Mouse (Mus musculus): ENCODE measurements around the gene Rhox9. TPM values are rescaled to one million over a fixed set of nuclear protein-coding genes. Genes with fewer than 3 reads are reported as not detected.
A peak's percentile ranks its signal among the peaks of the same experiment; 100 is the strongest.
"Not testable (repeated sequence)": the region's sequence is repeated elsewhere in the genome, so short reads cannot be mapped to it uniquely, and the experiment has no call there.

Gene Rhox9
- polyA plus RNA-seq (2015; fragmentation: Nextera tagmentation; extraction: Ambion mirVana), result not detected in 2 replicates

DNA sequence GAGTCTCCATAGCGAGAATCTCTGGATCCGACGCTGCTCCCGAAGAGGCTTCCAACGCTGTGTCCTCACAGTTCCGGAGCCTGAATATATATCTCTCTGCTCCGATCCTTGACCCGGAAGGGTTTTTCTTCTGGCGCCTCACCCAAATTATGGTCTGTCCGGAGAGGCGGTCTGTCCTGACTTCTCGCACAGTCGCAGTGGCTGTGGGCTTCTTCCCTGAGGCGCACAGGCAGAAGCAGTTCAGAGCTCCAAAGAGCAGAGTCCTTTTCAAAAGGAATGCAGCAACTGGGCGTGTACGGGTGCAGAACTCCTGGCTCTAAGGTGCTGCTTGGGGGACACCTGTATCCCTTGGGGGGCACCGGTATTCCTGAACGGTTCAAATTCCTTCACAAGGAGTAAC is at the start of gene Rhox9:
Rhox9 (minus strand) TSS at position 101 of the 400 bp plus-strand sequence.
- not testable (repeated sequence) for H3K4me3 ChIP-seq (ENCODE audit: low read depth, low read length); H3K4me2 ChIP-seq (replicated peaks; ENCODE audit: low read depth)

DNA sequence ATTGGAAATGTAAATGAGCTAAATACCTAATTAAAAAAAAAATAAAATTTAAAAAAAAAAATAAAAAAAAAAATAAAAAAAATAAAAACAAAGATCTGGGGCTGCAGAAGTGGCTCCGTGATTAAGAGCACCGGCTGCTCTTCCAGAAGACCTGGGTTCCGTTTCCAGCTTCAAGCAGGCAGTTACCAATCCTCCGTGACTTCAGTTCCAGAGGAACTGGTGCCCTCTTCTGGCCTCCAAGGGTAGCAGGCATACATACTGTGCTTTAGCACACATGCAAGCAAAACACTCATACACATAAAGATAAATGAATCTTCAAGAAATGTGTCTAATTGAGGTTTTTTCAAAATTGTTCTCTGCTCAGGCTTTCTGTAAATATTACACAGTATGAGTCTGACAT is 14.7 kb upstream of the Rhox9 start:
- WGBS, result 68% methylated on average over 4 of the region's 4 CpGs
- no peak overlapping the region for H3K27ac ChIP-seq (ENCODE audit: low read depth, low read length)
- H3K36me3 ChIP-seq (ENCODE audit: control insufficient read depth, insufficient read depth), result no peaks in the 10 kb centered on the region
- peak; percentile 15; the same call in 1 of the 2 replicates for TF ChIP-seq CTCF (IDR thresholded peaks at IDR 0.05; ENCODE audit: low read depth)
- ATAC-seq, result no peak
- no peak overlapping the region for H3K9ac ChIP-seq (ENCODE audit: low read depth, low read length)
- H3K4me2 ChIP-seq (replicated peaks; ENCODE audit: low read depth), result no peak overlapping the region
- H3K27me3 ChIP-seq (replicated peaks; ENCODE audit: control insufficient read depth, insufficient read depth, low read length), result no peaks in the 10 kb centered on the region
- no peaks in the 10 kb centered on the region for H3K9me3 ChIP-seq (ENCODE audit: control insufficient read depth)
- no peak overlapping the region for H3K4me3 ChIP-seq (ENCODE audit: low read depth, low read length)
- no peaks in the 10 kb centered on the region for H3K4me1 ChIP-seq (replicated peaks; ENCODE audit: control insufficient read depth, insufficient read depth, low read length)

More for the DNA sequence above, at the start of gene Rhox9:
- not testable (repeated sequence) for H3K9ac ChIP-seq (ENCODE audit: low read depth, low read length); H3K27ac ChIP-seq (ENCODE audit: low read depth, low read length); H3K9me3 ChIP-seq (ENCODE audit: control insufficient read depth); H3K4me1 ChIP-seq (replicated peaks; ENCODE audit: control insufficient read depth, insufficient read depth, low read length); ATAC-seq; H3K27me3 ChIP-seq (replicated peaks; ENCODE audit: control insufficient read depth, insufficient read depth, low read length); H3K36me3 ChIP-seq (ENCODE audit: control insufficient read depth, insufficient read depth)
- WGBS, result 90% methylated on average over 10 of the region's 18 CpGs

DNA sequence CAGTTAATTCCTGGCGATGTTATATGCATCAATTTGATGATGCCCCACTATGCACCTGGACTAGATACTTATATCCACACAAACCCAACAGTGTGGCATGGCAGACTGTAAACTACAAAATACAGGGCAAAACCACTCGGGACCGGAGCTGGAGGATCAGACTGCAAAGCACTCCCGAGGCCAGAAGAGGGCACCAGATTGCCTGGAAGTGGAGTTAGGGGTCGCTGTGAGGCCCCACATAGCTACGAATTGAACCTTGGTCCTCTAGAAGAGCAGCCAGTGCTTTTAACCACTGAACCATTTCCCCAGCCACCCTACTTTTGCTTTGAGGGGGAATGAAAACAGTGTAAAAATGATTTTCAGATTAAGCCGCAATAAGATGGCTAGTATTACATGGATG is 7.0 kb upstream of the Rhox9 start:
- no peak for ATAC-seq
- no peaks in the 10 kb centered on the region for H3K27me3 ChIP-seq (replicated peaks; ENCODE audit: control insufficient read depth, insufficient read depth, low read length)
- peak; percentile 25; the same call in 1 of the 2 replicates for TF ChIP-seq CTCF (IDR thresholded peaks at IDR 0.05; ENCODE audit: low read depth)
- no peak overlapping the region for H3K27ac ChIP-seq (ENCODE audit: low read depth, low read length)
- no peaks in the 10 kb centered on the region for H3K4me1 ChIP-seq (replicated peaks; ENCODE audit: control insufficient read depth, insufficient read depth, low read length)
- no peaks in the 10 kb centered on the region for H3K36me3 ChIP-seq (ENCODE audit: control insufficient read depth, insufficient read depth)
- H3K4me2 ChIP-seq (replicated peaks; ENCODE audit: low read depth), result no peak overlapping the region
- WGBS, result 55% methylated on average over 7 of the region's 7 CpGs
- no peak overlapping the region for H3K9ac ChIP-seq (ENCODE audit: low read depth, low read length)
- H3K9me3 ChIP-seq (ENCODE audit: control insufficient read depth), result no peaks in the 10 kb centered on the region
- H3K4me3 ChIP-seq (ENCODE audit: low read depth, low read length), result no peak overlapping the region

DNA sequence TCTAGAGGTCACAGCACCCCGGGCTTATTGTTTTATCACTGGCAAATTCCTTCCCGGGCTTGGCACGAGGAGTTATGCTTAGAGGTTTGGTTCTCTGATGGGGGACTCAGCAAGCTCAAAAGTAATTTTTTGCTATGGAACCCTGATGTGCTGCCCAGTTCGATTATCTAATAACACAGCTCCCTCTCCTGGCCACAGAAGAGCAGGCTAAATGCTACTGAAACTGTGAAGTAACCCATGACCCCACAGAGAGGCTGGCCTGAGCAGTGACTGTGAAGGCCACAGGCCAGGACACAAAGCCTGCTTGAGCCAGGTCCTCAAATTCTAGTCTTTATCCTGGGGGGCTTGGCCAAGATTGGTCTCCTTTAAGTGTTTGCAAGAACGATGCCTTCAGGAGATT is 2.2 kb upstream of the Rhox9 start:
- WGBS, result 51% methylated on average over 5 of the region's 5 CpGs
- Histone ChIP-seq H3K4me3 (ENCODE audit: low read depth, low read length) (no peak overlapping the region), H3K36me3 (ENCODE audit: control insufficient read depth, insufficient read depth) (no peaks in the 10 kb centered on the region), H3K4me2 (replicated peaks; ENCODE audit: low read depth) (no peak overlapping the region), H3K27me3 (replicated peaks; ENCODE audit: control insufficient read depth, insufficient read depth, low read length) (no peaks in the 10 kb centered on the region), H3K4me1 (replicated peaks; ENCODE audit: control insufficient read depth, insufficient read depth, low read length) (no peaks in the 10 kb centered on the region), H3K9me3 (ENCODE audit: control insufficient read depth) (no peaks in the 10 kb centered on the region), H3K27ac (ENCODE audit: low read depth, low read length) (no peak overlapping the region), H3K9ac (ENCODE audit: low read depth, low read length) (no peak overlapping the region)
- peak; percentile 34; the same call in 1 of the 2 replicates for TF ChIP-seq CTCF (IDR thresholded peaks at IDR 0.05; ENCODE audit: low read depth)
- ATAC-seq, result no peak

DNA sequence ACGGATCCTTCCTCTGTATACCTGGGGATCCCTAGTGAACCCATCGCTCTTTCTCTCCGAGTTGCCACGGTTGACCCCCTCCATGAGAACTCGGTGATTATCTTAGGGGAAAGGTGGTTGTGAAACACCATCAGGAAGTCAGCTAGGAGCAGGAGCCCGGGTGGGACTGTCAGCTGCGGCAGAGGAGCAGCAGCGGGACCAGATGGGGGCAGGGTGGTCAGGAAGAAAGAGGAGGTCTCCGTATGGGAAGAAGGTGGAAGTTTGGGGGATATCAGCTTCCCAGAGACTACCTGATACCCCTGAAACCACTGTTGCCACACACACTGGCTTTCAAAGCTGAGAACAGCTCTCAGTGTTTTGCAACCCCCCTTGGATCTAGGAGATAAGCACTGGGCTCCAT is 4.4 kb downstream of the Rhox9 start, which contains the start of gene Rhox7b:
Rhox7b (minus strand) TSS at position 101 of the 400 bp plus-strand sequence.
- H3K9ac ChIP-seq (ENCODE audit: low read depth, low read length); H3K9me3 ChIP-seq (ENCODE audit: control insufficient read depth); H3K4me2 ChIP-seq (replicated peaks; ENCODE audit: low read depth); H3K27ac ChIP-seq (ENCODE audit: low read depth, low read length); H3K4me3 ChIP-seq (ENCODE audit: low read depth, low read length); H3K36me3 ChIP-seq (ENCODE audit: control insufficient read depth, insufficient read depth); ATAC-seq; H3K4me1 ChIP-seq (replicated peaks; ENCODE audit: control insufficient read depth, insufficient read depth, low read length); H3K27me3 ChIP-seq (replicated peaks; ENCODE audit: control insufficient read depth, insufficient read depth, low read length): not testable (repeated sequence)
- 79% methylated on average over 8 of the region's 9 CpGs for WGBS

DNA sequence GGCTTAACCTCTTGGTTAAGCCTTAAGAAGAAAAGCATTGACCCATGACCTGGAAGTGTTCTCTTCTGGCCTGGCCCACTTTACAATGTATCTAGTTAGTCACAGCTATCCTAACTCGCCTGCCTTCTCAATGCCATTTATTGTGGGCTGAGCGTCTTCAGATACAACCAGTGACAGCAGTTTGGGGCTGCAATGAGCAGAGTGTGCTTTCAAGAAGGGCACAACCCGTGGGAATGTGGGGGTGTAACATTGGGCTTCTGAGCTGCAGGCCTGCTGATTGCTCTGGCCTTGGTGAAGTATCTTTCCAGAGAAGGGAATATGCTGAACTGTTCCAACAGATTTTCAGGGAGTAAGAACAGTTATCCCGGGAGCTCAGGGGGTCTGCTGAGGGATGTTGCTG is 22.7 kb downstream of the Rhox9 start, which contains the start of gene Rhox8:
Rhox8 (minus strand) TSS at position 101 of the 400 bp plus-strand sequence.
- WGBS, result 71% methylated on average over 4 of the region's 4 CpGs
- no peak within 1 kb of the TSS for H3K4me2 ChIP-seq (replicated peaks; ENCODE audit: low read depth)
- no peak for TF ChIP-seq CTCF (IDR thresholded peaks at IDR 0.05; ENCODE audit: low read depth)
- H3K36me3 ChIP-seq (ENCODE audit: control insufficient read depth, insufficient read depth), result no peaks in the 10 kb centered on the region
- H3K9ac ChIP-seq (ENCODE audit: low read depth, low read length), result no peak within 1 kb of the TSS
- ATAC-seq, result no peak
- no peaks in the 10 kb centered on the region for H3K9me3 ChIP-seq (ENCODE audit: control insufficient read depth)
- H3K4me1 ChIP-seq (replicated peaks; ENCODE audit: control insufficient read depth, insufficient read depth, low read length), result no peaks in the 10 kb centered on the region
- H3K27me3 ChIP-seq (replicated peaks; ENCODE audit: control insufficient read depth, insufficient read depth, low read length), result no peaks in the 10 kb centered on the region
- no peak within 1 kb of the TSS for H3K4me3 ChIP-seq (ENCODE audit: low read depth, low read length)
- no peak within 1 kb of the TSS for H3K27ac ChIP-seq (ENCODE audit: low read depth, low read length)

DNA sequence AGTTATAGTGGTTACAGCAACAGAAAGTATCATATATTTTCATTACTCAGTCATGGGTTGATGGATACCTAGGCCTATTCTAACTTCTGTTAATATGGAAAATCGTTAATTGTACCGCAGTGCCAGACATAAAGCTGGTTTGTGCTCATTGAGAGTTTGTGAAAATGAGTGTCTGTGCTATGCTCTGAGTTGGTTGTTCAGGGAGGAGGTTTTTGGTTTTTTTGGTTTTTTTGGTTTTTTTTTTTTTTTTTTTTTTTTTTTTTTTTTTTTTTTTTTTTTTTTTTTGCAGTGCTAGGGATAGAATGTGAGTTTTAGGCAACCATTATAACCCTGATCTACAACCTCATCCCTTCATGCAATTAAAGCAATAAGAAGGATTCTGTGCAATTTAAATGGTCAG is 29.9 kb downstream of the Rhox9 start:
- Histone ChIP-seq H3K4me3 (ENCODE audit: low read depth, low read length) (no peak overlapping the region), H3K27ac (ENCODE audit: low read depth, low read length) (no peak overlapping the region), H3K36me3 (ENCODE audit: control insufficient read depth, insufficient read depth) (no peaks in the 10 kb centered on the region), H3K4me2 (replicated peaks; ENCODE audit: low read depth) (no peak overlapping the region), H3K9me3 (ENCODE audit: control insufficient read depth) (no peaks in the 10 kb centered on the region), H3K27me3 (replicated peaks; ENCODE audit: control insufficient read depth, insufficient read depth, low read length) (no peaks in the 10 kb centered on the region), H3K9ac (ENCODE audit: low read depth, low read length) (no peak overlapping the region), H3K4me1 (replicated peaks; ENCODE audit: control insufficient read depth, insufficient read depth, low read length) (no peaks in the 10 kb centered on the region)
- 98% methylated on average over 2 of the region's 2 CpGs for WGBS
- ATAC-seq, result no peak
- no peak for TF ChIP-seq CTCF (IDR thresholded peaks at IDR 0.05; ENCODE audit: low read depth)

Other genes starting within 250 kb of the Rhox9 start
- not detected in 2 replicates for gene Rhox3h, start 233.0 kb downstream of the Rhox9 start, polyA plus RNA-seq (2015; fragmentation: Nextera tagmentation; extraction: Ambion mirVana)
- not detected in 2 replicates for gene Rhox2h, start 228.5 kb downstream of the Rhox9 start, polyA plus RNA-seq (2015; fragmentation: Nextera tagmentation; extraction: Ambion mirVana)
- 0.51 and 0.85 TPM in 2 replicates for gene Rhox5, start 96.9 kb downstream of the Rhox9 start, polyA plus RNA-seq (2015; fragmentation: Nextera tagmentation; extraction: Ambion mirVana)
- not detected in 2 replicates for gene Rhox6, start 74.9 kb downstream of the Rhox9 start, polyA plus RNA-seq (2015; fragmentation: Nextera tagmentation; extraction: Ambion mirVana)
- not detected in 2 replicates for gene Rhox7a, start 70.1 kb downstream of the Rhox9 start, polyA plus RNA-seq (2015; fragmentation: Nextera tagmentation; extraction: Ambion mirVana)
- not detected in 2 replicates for gene Rhox8, start 22.8 kb downstream of the Rhox9 start, polyA plus RNA-seq (2015; fragmentation: Nextera tagmentation; extraction: Ambion mirVana)
- not detected in 2 replicates for gene Rhox7b, start 4.5 kb downstream of the Rhox9 start, polyA plus RNA-seq (2015; fragmentation: Nextera tagmentation; extraction: Ambion mirVana)
- not detected in 2 replicates for gene Btg1-ps1, start 117.0 kb upstream of the Rhox9 start, polyA plus RNA-seq (2015; fragmentation: Nextera tagmentation; extraction: Ambion mirVana)
- not detected in 2 replicates for gene Btg1-ps2, start 141.3 kb upstream of the Rhox9 start, polyA plus RNA-seq (2015; fragmentation: Nextera tagmentation; extraction: Ambion mirVana)
- not detected in 2 replicates for gene Rhox10, start 164.7 kb upstream of the Rhox9 start, polyA plus RNA-seq (2015; fragmentation: Nextera tagmentation; extraction: Ambion mirVana)
- gene Rhox11, start 183.4 kb upstream of the Rhox9 start, polyA plus RNA-seq (2015; fragmentation: Nextera tagmentation; extraction: Ambion mirVana), result not detected in 2 replicates
- gene Rhox12, start 209.1 kb upstream of the Rhox9 start, polyA plus RNA-seq (2015; fragmentation: Nextera tagmentation; extraction: Ambion mirVana), result not detected in 2 replicates
- not detected in 2 replicates for gene Rhox13, start 219.4 kb upstream of the Rhox9 start, polyA plus RNA-seq (2015; fragmentation: Nextera tagmentation; extraction: Ambion mirVana)

Measured in intestine, postnatal 0 days (tissue).